Mouse (Mus musculus): ENCODE data around the gene D5Ertd579e. TPM values are rescaled to one million over a fixed set of nuclear protein-coding genes. Genes with fewer than 3 reads are reported as not detected.

D5Ertd579e gene
- total and polyA plus RNA-seq, 3 experiments: 13.7 to 29.4 (median 22.9) TPM

DNA sequence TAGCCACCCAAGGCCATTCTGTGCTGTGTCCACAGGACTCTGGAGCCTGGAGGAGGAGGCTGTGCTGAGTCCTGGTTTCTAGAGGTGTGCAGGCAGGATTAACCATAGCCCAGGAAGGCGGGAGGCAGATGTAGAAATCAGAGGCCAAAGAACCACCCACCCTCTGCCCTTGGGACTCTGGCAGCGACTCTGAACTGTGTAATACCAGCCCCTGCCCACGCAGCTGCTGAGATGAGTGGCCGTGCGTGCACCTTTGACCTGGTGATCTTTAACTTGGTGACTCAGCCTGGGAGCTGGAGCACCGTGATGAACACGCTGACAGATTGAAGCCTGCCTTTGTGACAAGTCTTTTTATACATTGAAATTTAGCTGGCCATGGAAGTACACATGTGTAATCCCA is 28.4 kb upstream of the D5Ertd579e start:
- Histone ChIP-seq H3K9ac (ENCODE audit: insufficient read depth, low read depth) (no peak overlapping the region), H3K27me3 (replicated peaks) (no peaks in the 10 kb centered on the region), H3K9me3 (replicated peaks; ENCODE audit: low read length) (no peaks in the 10 kb centered on the region), H3K4me1 (ENCODE audit: control insufficient read depth in 1 of 2, insufficient read depth in 2 of 2) (peaks cover 13 to 37% of the 10 kb centered on the region in 2 experiments; a peak in 3 of 4 replicates), H3K4me2 (ENCODE audit: insufficient read depth, low read depth, poor library complexity, severe bottlenecking) (no peak overlapping the region), H3K27ac (ENCODE audit: insufficient read depth, low read depth) (no peak overlapping the region), H3K4me3 (replicated peaks in 1 of 3; ENCODE audit: low read depth in 2 of 3, low read length in 2 of 3, poor library complexity in 1 of 3) (no peak overlapping the region), H3K36me3 (replicated peaks in 1 of 2; ENCODE audit: control insufficient read depth in 1 of 2, insufficient read depth in 1 of 2, low read length in 1 of 2) (no peaks in the 10 kb centered on the region), H3K79me2 (replicated peaks; ENCODE audit: control insufficient read depth, extremely low read depth, insufficient read depth, poor library complexity, severe bottlenecking) (no peaks in the 10 kb centered on the region)
- in situ Hi-C loops (cut with MboI; ENCODE audit: low pct_ligation_motif_present, low pct_unique_long_range_greater_than_20kb, low sequenced_read_pairs): no loop called here
- dilution Hi-C loops (cut with MboI; ENCODE audit: extremely low pct_ligation_motif_present, extremely low pct_unique_long_range_greater_than_20kb, low sequenced_read_pairs): no loop called here
- TF ChIP-seq RAD21 (IDR thresholded peaks at IDR 0.05; ENCODE audit: low read depth, low read length) (no peak), USF1 (IDR thresholded peaks at IDR 0.05; ENCODE audit: low read depth, low read length) (no peak), CHD2 (IDR thresholded peaks at IDR 0.05; ENCODE audit: low read length) (no peak), ZNF384 (IDR thresholded peaks at IDR 0.05; ENCODE audit: low read depth, low read length) (no peak), CHD1 (IDR thresholded peaks at IDR 0.05; ENCODE audit: low read depth, low read length) (no peak), MAFK (IDR thresholded peaks at IDR 0.05; ENCODE audit: insufficient replicate concordance, low read length) (no peak), BHLHE40 (IDR thresholded peaks at IDR 0.05; ENCODE audit: low read depth, low read length) (no peak), MEF2A (IDR thresholded peaks at IDR 0.05; ENCODE audit: borderline replicate concordance, low read depth, low read length) (no peak), ZC3H11A (IDR thresholded peaks at IDR 0.05; ENCODE audit: low read depth, low read length) (no peak), RCOR1 (conservative IDR thresholded peaks at IDR 0.05; ENCODE audit: low read depth, low read length) (no peak), MAX (IDR thresholded peaks at IDR 0.05; ENCODE audit: low read length) (no peak), JUND (conservative IDR thresholded peaks at IDR 0.05; ENCODE audit: low read depth, low read length) (no peak)
- DNase-seq (ENCODE audit: extremely low read depth): no peak

DNA sequence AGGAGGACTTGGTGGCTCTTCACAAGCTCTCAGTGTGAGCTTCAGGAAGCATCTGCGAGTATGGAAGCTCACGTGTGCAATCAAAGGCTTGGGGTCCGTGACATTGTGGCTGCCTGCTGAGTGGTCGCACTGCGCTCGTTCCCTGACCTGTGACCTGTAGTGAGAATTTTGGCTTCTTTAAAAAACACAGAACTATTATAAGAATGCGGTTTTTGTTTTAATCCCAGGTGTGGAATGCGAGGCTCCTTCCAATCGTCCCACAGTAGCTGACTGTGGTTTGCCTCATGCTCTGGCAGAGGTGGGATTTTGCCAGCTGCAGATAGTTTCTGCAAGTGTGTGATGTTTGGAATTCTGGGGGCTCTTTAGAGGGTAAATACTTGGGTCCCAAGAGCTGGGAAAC is 27.5 kb upstream of the D5Ertd579e start:
- Histone ChIP-seq H3K79me2 (replicated peaks; ENCODE audit: control insufficient read depth, extremely low read depth, insufficient read depth, poor library complexity, severe bottlenecking) (no peaks in the 10 kb centered on the region), H3K9me3 (replicated peaks; ENCODE audit: low read length) (no peaks in the 10 kb centered on the region), H3K36me3 (replicated peaks in 1 of 2; ENCODE audit: control insufficient read depth in 1 of 2, insufficient read depth in 1 of 2, low read length in 1 of 2) (no peaks in the 10 kb centered on the region), H3K27ac (ENCODE audit: insufficient read depth, low read depth) (no peak overlapping the region), H3K4me3 (replicated peaks in 1 of 3; ENCODE audit: low read depth in 2 of 3, low read length in 2 of 3, poor library complexity in 1 of 3) (no peak overlapping the region), H3K27me3 (replicated peaks) (no peaks in the 10 kb centered on the region), H3K4me2 (ENCODE audit: insufficient read depth, low read depth, poor library complexity, severe bottlenecking) (no peak overlapping the region), H3K9ac (ENCODE audit: insufficient read depth, low read depth) (no peak overlapping the region), H3K4me1 (ENCODE audit: control insufficient read depth in 1 of 2, insufficient read depth in 2 of 2) (peaks cover 13 to 37% of the 10 kb centered on the region in 2 experiments; a peak in 3 of 4 replicates)
- TF ChIP-seq CHD2 (IDR thresholded peaks at IDR 0.05; ENCODE audit: low read length) (no peak), GABPA (IDR thresholded peaks at IDR 0.05; ENCODE audit: insufficient replicate concordance, low read depth, low read length) (no peak), HCFC1 (IDR thresholded peaks at IDR 0.05; ENCODE audit: low read depth, low read length) (no peak), ZMIZ1 (IDR thresholded peaks at IDR 0.05; ENCODE audit: low read depth, low read length) (no peak), ZC3H11A (IDR thresholded peaks at IDR 0.05; ENCODE audit: low read depth, low read length) (no peak), UBTF (IDR thresholded peaks at IDR 0.05; ENCODE audit: low read depth, low read length) (no peak), MAZ (IDR thresholded peaks at IDR 0.05; ENCODE audit: low read depth, low read length) (no peak), RCOR1 (conservative IDR thresholded peaks at IDR 0.05; ENCODE audit: low read depth, low read length) (no peak), KAT2A (IDR thresholded peaks at IDR 0.05; ENCODE audit: insufficient replicate concordance, low read length) (no peak)
- in situ Hi-C loops (cut with MboI; ENCODE audit: low pct_ligation_motif_present, low pct_unique_long_range_greater_than_20kb, low sequenced_read_pairs) (no loop called here), dilution Hi-C loops (cut with MboI; ENCODE audit: extremely low pct_ligation_motif_present, extremely low pct_unique_long_range_greater_than_20kb, low sequenced_read_pairs) (no loop called here)
- DNase-seq (ENCODE audit: extremely low read depth): no peak

Data from CH12.LX (cell line).